Mouse (Mus musculus): ENCODE measurements around the gene Ctnna2. TPM values are rescaled to one million over a fixed set of nuclear protein-coding genes. Genes with fewer than 3 reads are reported as not detected.
A peak's percentile ranks its signal among the peaks of the same experiment; 100 is the strongest.

The Ctnna2 gene
- polyA plus RNA-seq, 1 experiment from 2014 or later = 2.0 TPM

GRCm38 (mm10) chr6:77400751-77401150 is 578.7 kb downstream of the Ctnna2 start:
- WGBS = 82% methylated on average over 6 of the region's 6 CpGs
- Histone ChIP-seq H3K4me1 (no peaks in the 10 kb centered on the region), H3K9ac (no peak overlapping the region), H3K27ac (no peak overlapping the region), H3K27me3 (no peaks in the 10 kb centered on the region), H3K9me3 (replicated peaks) (no peaks in the 10 kb centered on the region), H3K36me3 (no peaks in the 10 kb centered on the region), H3K4me2 (no peak overlapping the region), H3K4me3 (replicated peaks) (no peak overlapping the region)
- ATAC-seq (replicated peaks; ENCODE audit: low FRiP score) = 0 out of 2 replicates have a peak, but pooled peaks have one; percentile 64

GRCm38 (mm10) chr6:77391663-77392062 is 587.8 kb downstream of the Ctnna2 start:
- no peaks in the 10 kb centered on the region for H3K27me3 ChIP-seq
- H3K9me3 ChIP-seq (replicated peaks) = no peaks in the 10 kb centered on the region
- no peaks in the 10 kb centered on the region for H3K36me3 ChIP-seq
- no peak overlapping the region for H3K9ac ChIP-seq
- no peak overlapping the region for H3K4me3 ChIP-seq (replicated peaks)
- no peak overlapping the region for H3K27ac ChIP-seq
- no peak for ATAC-seq (replicated peaks; ENCODE audit: low FRiP score)
- H3K4me2 ChIP-seq = no peak overlapping the region
- 96% methylated on average over 1 of the region's 1 CpGs for WGBS
- H3K4me1 ChIP-seq = no peaks in the 10 kb centered on the region

- Histone ChIP-seq H3K27me3 (no peaks in the 10 kb centered on the region), H3K9ac (no peak overlapping the region)
- no peak for ATAC-seq (replicated peaks; ENCODE audit: low FRiP score)
These were observed 598.2 kb downstream of the Ctnna2 start for GRCm38 (mm10) chr6:77381309-77381708.

GRCm38 (mm10) chr6:77373132-77373531 is 606.4 kb downstream of the Ctnna2 start:
- no peak for ATAC-seq (replicated peaks; ENCODE audit: low FRiP score)
- Histone ChIP-seq H3K27ac (no peak overlapping the region), H3K4me3 (replicated peaks) (no peak overlapping the region), H3K9ac (no peak overlapping the region), H3K9me3 (replicated peaks) (no peaks in the 10 kb centered on the region), H3K4me1 (no peaks in the 10 kb centered on the region), H3K4me2 (no peak overlapping the region), H3K27me3 (no peaks in the 10 kb centered on the region), H3K36me3 (no peaks in the 10 kb centered on the region)
- WGBS = 62% methylated on average over 5 of the region's 5 CpGs

More at GRCm38 (mm10) chr6:77381309-77381708, 598.2 kb downstream of the Ctnna2 start:
- Histone ChIP-seq H3K27ac (no peak overlapping the region), H3K4me2 (no peak overlapping the region), H3K9me3 (replicated peaks) (no peaks in the 10 kb centered on the region), H3K4me1 (no peaks in the 10 kb centered on the region), H3K36me3 (no peaks in the 10 kb centered on the region), H3K4me3 (replicated peaks) (no peak overlapping the region)

- Histone ChIP-seq H3K4me2 (no peak overlapping the region), H3K27ac (no peak overlapping the region), H3K4me3 (replicated peaks) (no peak overlapping the region), H3K9ac (no peak overlapping the region), H3K9me3 (replicated peaks) (no peaks in the 10 kb centered on the region), H3K4me1 (no peaks in the 10 kb centered on the region), H3K27me3 (no peaks in the 10 kb centered on the region), H3K36me3 (no peaks in the 10 kb centered on the region)
- no peak for ATAC-seq (replicated peaks; ENCODE audit: low FRiP score)
- WGBS = 94% methylated on average over 2 of the region's 2 CpGs
These were observed 608.4 kb downstream of the Ctnna2 start for GRCm38 (mm10) chr6:77371147-77371546.

- WGBS = 68% methylated on average over 6 of the region's 6 CpGs
- H3K27ac ChIP-seq = no peak overlapping the region
- no peak for ATAC-seq (replicated peaks; ENCODE audit: low FRiP score)
- H3K4me3 ChIP-seq (replicated peaks) = no peak overlapping the region
- H3K27me3 ChIP-seq = no peaks in the 10 kb centered on the region
- H3K36me3 ChIP-seq = no peaks in the 10 kb centered on the region
- no peak overlapping the region for H3K4me2 ChIP-seq
- H3K9me3 ChIP-seq (replicated peaks) = no peaks in the 10 kb centered on the region
- no peak overlapping the region for H3K9ac ChIP-seq
- H3K4me1 ChIP-seq = no peaks in the 10 kb centered on the region
These were observed 621.0 kb downstream of the Ctnna2 start for GRCm38 (mm10) chr6:77358471-77358837.

GRCm38 (mm10) chr6:77357748-77358470 is 621.6 kb downstream of the Ctnna2 start:
- H3K27me3 ChIP-seq = no peaks in the 10 kb centered on the region
- H3K4me2 ChIP-seq = no peak overlapping the region
- ATAC-seq (replicated peaks; ENCODE audit: low FRiP score) = no peak
- no peak overlapping the region for H3K9ac ChIP-seq
- H3K9me3 ChIP-seq (replicated peaks) = no peaks in the 10 kb centered on the region
- no peak overlapping the region for H3K4me3 ChIP-seq (replicated peaks)
- H3K36me3 ChIP-seq = no peaks in the 10 kb centered on the region
- no peak overlapping the region for H3K27ac ChIP-seq
- H3K4me1 ChIP-seq = no peaks in the 10 kb centered on the region
- 71% methylated on average over 9 of the region's 9 CpGs for WGBS

GRCm38 (mm10) chr6:77354826-77355225 is 624.7 kb downstream of the Ctnna2 start:
- Histone ChIP-seq H3K9me3 (replicated peaks) (no peaks in the 10 kb centered on the region), H3K4me2 (no peak overlapping the region), H3K27me3 (no peaks in the 10 kb centered on the region), H3K27ac (no peak overlapping the region), H3K36me3 (no peaks in the 10 kb centered on the region), H3K4me1 (no peaks in the 10 kb centered on the region), H3K9ac (no peak overlapping the region), H3K4me3 (replicated peaks) (no peak overlapping the region)
- no peak for ATAC-seq (replicated peaks; ENCODE audit: low FRiP score)
- 28% methylated on average over 1 of the region's 1 CpGs for WGBS

GRCm38 (mm10) chr6:77343781-77344180 is 635.7 kb downstream of the Ctnna2 start:
- Histone ChIP-seq H3K9me3 (replicated peaks) (no peaks in the 10 kb centered on the region), H3K36me3 (no peaks in the 10 kb centered on the region), H3K4me2 (no peak overlapping the region), H3K4me3 (replicated peaks) (no peak overlapping the region), H3K9ac (no peak overlapping the region), H3K4me1 (no peaks in the 10 kb centered on the region), H3K27me3 (no peaks in the 10 kb centered on the region), H3K27ac (no peak overlapping the region)
- ATAC-seq (replicated peaks; ENCODE audit: low FRiP score) = no peak

- no peak overlapping the region for H3K9ac ChIP-seq
- H3K27ac ChIP-seq = no peak overlapping the region
- no peak overlapping the region for H3K4me3 ChIP-seq (replicated peaks)
- no peak overlapping the region for H3K4me2 ChIP-seq
- H3K27me3 ChIP-seq = no peaks in the 10 kb centered on the region
- no peaks in the 10 kb centered on the region for H3K4me1 ChIP-seq
- no peak for ATAC-seq (replicated peaks; ENCODE audit: low FRiP score)
- 81% methylated on average over 2 of the region's 2 CpGs for WGBS
- H3K9me3 ChIP-seq (replicated peaks) = no peaks in the 10 kb centered on the region
- H3K36me3 ChIP-seq = no peaks in the 10 kb centered on the region
These were observed 644.0 kb downstream of the Ctnna2 start for GRCm38 (mm10) chr6:77335537-77335936.

- Histone ChIP-seq H3K9ac (no peak overlapping the region), H3K27ac (no peak overlapping the region), H3K9me3 (replicated peaks) (no peaks in the 10 kb centered on the region), H3K4me1 (no peaks in the 10 kb centered on the region), H3K36me3 (no peaks in the 10 kb centered on the region), H3K27me3 (no peaks in the 10 kb centered on the region), H3K4me2 (no peak overlapping the region), H3K4me3 (replicated peaks) (no peak overlapping the region)
- 76% methylated on average over 3 of the region's 3 CpGs for WGBS
- no peak for ATAC-seq (replicated peaks; ENCODE audit: low FRiP score)
These were observed 654.8 kb downstream of the Ctnna2 start for GRCm38 (mm10) chr6:77324748-77325147.

- Histone ChIP-seq H3K4me1 (no peaks in the 10 kb centered on the region), H3K9ac (no peak overlapping the region), H3K4me2 (no peak overlapping the region), H3K36me3 (no peaks in the 10 kb centered on the region), H3K27ac (no peak overlapping the region), H3K27me3 (no peaks in the 10 kb centered on the region), H3K9me3 (replicated peaks) (no peaks in the 10 kb centered on the region), H3K4me3 (replicated peaks) (no peak overlapping the region)
- 85% methylated on average over 1 of the region's 1 CpGs for WGBS
- no peak for ATAC-seq (replicated peaks; ENCODE audit: low FRiP score)
These were observed 655.2 kb downstream of the Ctnna2 start for GRCm38 (mm10) chr6:77324327-77324726.

GRCm38 (mm10) chr6:77306796-77307195 is 672.7 kb downstream of the Ctnna2 start:
- Histone ChIP-seq H3K27me3 (no peaks in the 10 kb centered on the region), H3K4me1 (no peaks in the 10 kb centered on the region), H3K9me3 (replicated peaks) (no peaks in the 10 kb centered on the region), H3K4me2 (no peak overlapping the region), H3K36me3 (no peaks in the 10 kb centered on the region), H3K4me3 (replicated peaks) (no peak overlapping the region), H3K27ac (no peak overlapping the region), H3K9ac (no peak overlapping the region)
- no peak for ATAC-seq (replicated peaks; ENCODE audit: low FRiP score)
- 84% methylated on average over 3 of the region's 3 CpGs for whole genome bisulfite sequencing
